ENCODE assay signal across 10 mouse cellular contexts in the genomic region with DNA sequence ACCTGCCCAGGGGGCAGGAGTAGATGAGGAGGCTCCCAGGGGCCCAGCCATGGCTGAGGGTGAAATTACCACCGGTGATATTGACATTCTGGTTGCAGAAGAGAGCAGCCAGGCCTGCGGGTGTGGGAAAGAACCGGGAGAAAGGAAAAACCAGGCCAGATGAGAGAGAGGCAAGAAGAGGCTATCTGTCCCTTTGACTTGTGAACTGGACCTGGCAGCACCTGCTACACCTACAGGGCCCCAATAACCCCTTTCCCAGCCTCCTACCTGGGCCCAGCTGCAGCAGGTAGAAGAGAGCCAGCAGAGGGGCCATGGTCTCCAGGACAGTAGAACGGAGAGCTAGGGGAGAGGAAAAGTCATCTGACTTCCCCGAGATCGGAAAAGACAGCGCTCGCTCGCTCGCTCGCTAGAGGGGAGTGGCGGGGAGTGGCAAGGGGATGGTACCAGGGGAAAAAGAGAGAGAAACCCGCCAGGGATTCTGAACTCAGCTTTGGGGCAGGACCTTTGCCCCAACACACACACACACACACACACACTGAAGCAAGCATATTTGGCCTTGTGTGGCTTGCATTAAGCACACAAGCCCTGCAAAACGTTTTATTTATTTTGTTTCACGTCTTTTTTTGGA. TPM values are rescaled to one million over a fixed set of nuclear protein-coding genes. Genes with fewer than 3 reads are reported as not detected.
DNase-seq lines count a peak whose midpoint lies in the region; ATAC-seq lines count a peak whose summit lies in the region.
"Had no signal": no experiment of that assay in that cellular context is flagged by ENCODE, and none has a peak within 500 bp of the region (broad histone marks: within the 10 kb centered on the region; RNA-seq: fewer than 3 reads in every experiment).

Gene Gm20547 (minus strand): TSS at position 360 of the 628 bp plus-strand sequence.

- intact Hi-C loops in heart, postnatal 36 days (cut with DNase I): no loop called here

- no peak for ATAC-seq in heart, embryonic 13.5 days (ENCODE audit: extremely low read depth, insufficient number of reproducible peaks, low FRiP score, low TSS enrichment)
- 0 out of 2 replicates have a peak, but pooled peaks have one; percentile 14 for ATAC-seq in liver, embryonic 12.5 days
- no peak for ATAC-seq in cerebellum, adult (ENCODE audit: insufficient number of reproducible peaks, low FRiP score, low TSS enrichment)

- peaks cover 19% of the 10 kb centered on the region; the same call in 1 of the 2 replicates for H3K4me1 ChIP-seq in heart, embryonic 13.5 days
- H3K4me1 ChIP-seq in liver, embryonic 12.5 days: peaks cover 51% of the 10 kb centered on the region

- H3K36me3 ChIP-seq in heart, embryonic 13.5 days: no peaks in the 10 kb centered on the region
- H3K36me3 ChIP-seq in liver, embryonic 12.5 days: no peaks in the 10 kb centered on the region

- no peaks in the 10 kb centered on the region for H3K9me3 ChIP-seq in heart, embryonic 13.5 days
- H3K9me3 ChIP-seq in liver, embryonic 12.5 days (replicated peaks): no peaks in the 10 kb centered on the region

- DNase-seq in heart, postnatal 36 days: no peak
- peak; percentile 31 for DNase-seq in R1 (ENCODE audit: low read depth, low spot score)
- peak; percentile 36 for DNase-seq in kidney, adult 11 months
- DNase-seq in cerebellum, adult 8-10 months: no peak
- DNase-seq in cerebellum, adult 9-10 months: no peak
- DNase-seq: cerebellum, adult 18-20 months had no signal

- H3K4me2 ChIP-seq in heart, embryonic 13.5 days: peak within 1 kb of the TSS; percentile 47
- peak within 1 kb of the TSS; percentile 54 for H3K4me2 ChIP-seq in liver, embryonic 12.5 days

- H3K4me3 ChIP-seq in heart, embryonic 13.5 days: 0 out of 2 replicates have a peak within 1 kb of the TSS, but pooled peaks have one; percentile 1
- H3K4me3 ChIP-seq in liver, embryonic 12.5 days: peak within 1 kb of the TSS; percentile 26

- H3K27me3 ChIP-seq in heart, embryonic 13.5 days (replicated peaks): peaks cover 2% of the 10 kb centered on the region; the same call in 1 of the 2 replicates
- H3K27me3 ChIP-seq in liver, embryonic 12.5 days (replicated peaks): 0 out of 2 replicates have a peak, but pooled peaks cover 4% of the 10 kb centered on the region

- H3K9ac ChIP-seq in heart, embryonic 13.5 days: peak within 1 kb of the TSS; percentile 61
- H3K9ac ChIP-seq in liver, embryonic 12.5 days: peak within 1 kb of the TSS; percentile 18; the same call in 1 of the 2 replicates

- H3K27ac ChIP-seq in heart, embryonic 13.5 days (replicated peaks): no peak within 1 kb of the TSS
- H3K27ac ChIP-seq in liver, embryonic 12.5 days: peak within 1 kb of the TSS; percentile 53; the same call in 1 of the 2 replicates

- 9% methylated on average over 15 of the region's 15 CpGs for WGBS in heart, embryonic 13.5 days
- WGBS in liver, embryonic 12.5 days (ENCODE audit: insufficient replicate concordance): 22% methylated on average over 15 of the region's 15 CpGs

RNA-seq across cellular contexts. Expression of gene Gm20547, which starts in this region (rescaled TPM):
- not detected in 2 replicates for polyA plus RNA-seq in heart, embryonic 13.5 days (2015; fragmentation: Nextera tagmentation; extraction: Ambion mirVana)
- total RNA-seq in heart, postnatal 36 days (2021): not detected
- polyA plus RNA-seq in liver, embryonic 12.5 days (2016; fragmentation: Nextera tagmentation; extraction: Ambion mirVana): not detected in 2 replicates
- polyA plus RNA-seq: lung, embryonic 16.5 days had no signal

Comparison
In these comparisons a context has a peak if more than half of its experiments do, and no peak if none do; other contexts are left out.
1. Peak in ATAC-seq, H3K4me3 ChIP-seq, H3K27ac ChIP-seq, H3K9ac ChIP-seq and H3K4me2 ChIP-seq in liver, embryonic 12.5 days; RNA of the gene not detected or under 1 TPM.
2. DNase-seq: peak in R1 (single experiment) and kidney, adult 11 months (single experiment); none in heart, postnatal 36 days (0 of 2), cerebellum, adult 8-10 months (single experiment) and cerebellum, adult 9-10 months (single experiment).